9 mouse cellular contexts compared by ENCODE assay signal in the genomic region with DNA sequence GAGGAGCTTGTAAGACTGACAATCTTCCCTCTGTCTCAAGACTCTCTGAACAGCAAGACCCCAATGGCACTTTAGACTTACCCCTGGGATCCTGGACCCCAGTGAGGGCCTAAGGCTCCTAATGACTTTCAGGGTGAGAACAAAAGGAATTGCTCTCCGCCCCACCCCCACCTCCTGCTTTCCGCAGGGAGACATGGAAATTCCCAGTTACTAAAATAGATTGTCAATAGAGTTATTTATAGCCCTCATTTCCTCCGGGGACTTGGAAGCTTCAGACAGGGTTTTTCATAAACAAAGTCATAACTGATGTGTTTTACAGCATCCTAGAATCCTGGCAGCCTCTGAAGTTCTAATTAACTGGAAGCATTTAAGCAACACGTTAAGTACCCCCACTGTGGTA. TPM values are rescaled to one million over a fixed set of nuclear protein-coding genes. Genes with fewer than 3 reads are reported as not detected.
DNase-seq lines count a peak whose midpoint lies in the region; ATAC-seq lines count a peak whose summit lies in the region.
"Had no signal": no experiment of that assay in that cellular context is flagged by ENCODE, and none has a peak within 500 bp of the region (broad histone marks: within the 10 kb centered on the region; RNA-seq: fewer than 3 reads in every experiment).

No protein-coding gene starts in this region.

- H3K4me3 ChIP-seq in forebrain, embryonic 10.5 days = no peak overlapping the region
- H3K4me3 ChIP-seq in forebrain, embryonic 11.5 days (ENCODE audit: low read depth, low read length) = no peak overlapping the region
- H3K4me3 ChIP-seq in brown adipose tissue, adult 24 weeks (ENCODE audit: insufficient read depth, low read depth, low read length) = no peak overlapping the region
- no peak overlapping the region for H3K4me3 ChIP-seq in heart, embryonic 16.5 days (ENCODE audit: low read length)
- H3K4me3 ChIP-seq in limb, embryonic 13.5 days = no peak overlapping the region
- no peak overlapping the region for H3K4me3 ChIP-seq in midbrain, embryonic 11.5 days (ENCODE audit: low read depth, low read length)
- H3K4me3 ChIP-seq: embryonic facial prominence, embryonic 12.5 days had no signal

- WGBS in forebrain, embryonic 10.5 days = 29% methylated on average over 4 of the region's 4 CpGs
- WGBS in forebrain, embryonic 11.5 days = 25% methylated on average over 4 of the region's 4 CpGs
- 23% methylated on average over 4 of the region's 4 CpGs for WGBS in heart, embryonic 16.5 days
- WGBS in limb, embryonic 13.5 days = 10% methylated on average over 4 of the region's 4 CpGs
- 37% methylated on average over 4 of the region's 4 CpGs for WGBS in midbrain, embryonic 11.5 days

- H3K36me3 ChIP-seq in forebrain, embryonic 10.5 days (replicated peaks) = no peaks in the 10 kb centered on the region
- no peaks in the 10 kb centered on the region for H3K36me3 ChIP-seq in forebrain, embryonic 11.5 days (ENCODE audit: control insufficient read depth, insufficient read depth, low read length)
- H3K36me3 ChIP-seq in heart, embryonic 16.5 days (ENCODE audit: control insufficient read depth, insufficient read depth) = no peaks in the 10 kb centered on the region
- no peaks in the 10 kb centered on the region for H3K36me3 ChIP-seq in limb, embryonic 13.5 days
- no peaks in the 10 kb centered on the region for H3K36me3 ChIP-seq in midbrain, embryonic 11.5 days (ENCODE audit: control insufficient read depth, insufficient read depth, low read length)
- H3K36me3 ChIP-seq: embryonic facial prominence, embryonic 12.5 days had no signal

- DNase-seq in forebrain, embryonic 10.5 days (ENCODE audit: extremely low spot score, low spot score) = no peak
- no peak for DNase-seq in forebrain, embryonic 11.5 days (ENCODE audit: low spot score)
- no peak for DNase-seq in natural killer cell, adult 2 months (ENCODE audit: low spot score in 2 of 2)
- DNase-seq in midbrain, embryonic 11.5 days (ENCODE audit: low spot score, missing footprints) = no peak
- no peak for DNase-seq in urinary bladder, postnatal 14 days (ENCODE audit: low spot score)

- ATAC-seq in forebrain, embryonic 11.5 days (replicated peaks; ENCODE audit: low FRiP score) = no peak
- peak; percentile 35; the same call in 1 of the 2 replicates for ATAC-seq in heart, embryonic 16.5 days (replicated peaks; ENCODE audit: extremely low read depth, insufficient read depth, low FRiP score)
- no peak for ATAC-seq in limb, embryonic 13.5 days (ENCODE audit: low FRiP score, low read depth)
- no peak for ATAC-seq in midbrain, embryonic 11.5 days (ENCODE audit: low FRiP score)

- peak overlapping the region; percentile 60; the same call in 1 of the 2 replicates for H3K27ac ChIP-seq in forebrain, embryonic 10.5 days
- H3K27ac ChIP-seq in forebrain, embryonic 11.5 days (ENCODE audit: low read depth, low read length) = no peak overlapping the region
- peak overlapping the region; percentile 95 for H3K27ac ChIP-seq in brown adipose tissue, adult 24 weeks (replicated peaks; ENCODE audit: low read depth, low read length)
- H3K27ac ChIP-seq in heart, embryonic 16.5 days (ENCODE audit: low read length) = peak overlapping the region; percentile 86
- no peak overlapping the region for H3K27ac ChIP-seq in limb, embryonic 13.5 days
- no peak overlapping the region for H3K27ac ChIP-seq in midbrain, embryonic 11.5 days (ENCODE audit: low read depth, low read length)
- H3K27ac ChIP-seq: embryonic facial prominence, embryonic 12.5 days had no signal

- H3K4me1 ChIP-seq in forebrain, embryonic 10.5 days = peaks cover 15% of the 10 kb centered on the region
- no peaks in the 10 kb centered on the region for H3K4me1 ChIP-seq in forebrain, embryonic 11.5 days (replicated peaks; ENCODE audit: control insufficient read depth, insufficient read depth, low read length)
- peaks cover 34% of the 10 kb centered on the region for H3K4me1 ChIP-seq in brown adipose tissue, adult 24 weeks (ENCODE audit: control insufficient read depth, insufficient read depth, insufficient read length, low read length)
- peaks cover 42% of the 10 kb centered on the region for H3K4me1 ChIP-seq in heart, embryonic 16.5 days (ENCODE audit: control insufficient read depth, insufficient read depth, low read length)
- peaks cover 24% of the 10 kb centered on the region; the same call in 1 of the 2 replicates for H3K4me1 ChIP-seq in limb, embryonic 13.5 days
- no peaks in the 10 kb centered on the region for H3K4me1 ChIP-seq in midbrain, embryonic 11.5 days (ENCODE audit: control insufficient read depth, insufficient read depth, low read length)
- H3K4me1 ChIP-seq: embryonic facial prominence, embryonic 12.5 days had no signal

- H3K9ac ChIP-seq in forebrain, embryonic 11.5 days (ENCODE audit: low read length) = no peak overlapping the region
- H3K9ac ChIP-seq in heart, embryonic 16.5 days (ENCODE audit: low read length) = peak overlapping the region; percentile 26; the same call in 1 of the 2 replicates
- no peak overlapping the region for H3K9ac ChIP-seq in limb, embryonic 13.5 days
- no peak overlapping the region for H3K9ac ChIP-seq in midbrain, embryonic 11.5 days (ENCODE audit: low read length)
- H3K9ac ChIP-seq: embryonic facial prominence, embryonic 12.5 days had no signal

- H3K4me2 ChIP-seq in forebrain, embryonic 11.5 days (ENCODE audit: low read depth, low read length, severe bottlenecking) = no peak overlapping the region
- H3K4me2 ChIP-seq in heart, embryonic 16.5 days (ENCODE audit: low read depth, low read length) = peak overlapping the region; percentile 54
- 0 out of 2 replicates have a peak overlapping the region, but pooled peaks have one; percentile 5 for H3K4me2 ChIP-seq in limb, embryonic 13.5 days (replicated peaks)
- H3K4me2 ChIP-seq in midbrain, embryonic 11.5 days = no peak overlapping the region
- H3K4me2 ChIP-seq: embryonic facial prominence, embryonic 12.5 days had no signal

- H3K27me3 ChIP-seq in forebrain, embryonic 10.5 days (ENCODE audit: poor library complexity, severe bottlenecking) = no peaks in the 10 kb centered on the region
- no peaks in the 10 kb centered on the region for H3K27me3 ChIP-seq in forebrain, embryonic 11.5 days (ENCODE audit: control insufficient read depth, insufficient read depth, low read length)
- H3K27me3 ChIP-seq in heart, embryonic 16.5 days (ENCODE audit: control insufficient read depth, insufficient read depth, low read length) = no peaks in the 10 kb centered on the region
- H3K27me3 ChIP-seq in limb, embryonic 13.5 days = no peaks in the 10 kb centered on the region
- no peaks in the 10 kb centered on the region for H3K27me3 ChIP-seq in midbrain, embryonic 11.5 days (ENCODE audit: control insufficient read depth, insufficient read depth, low read length)
- H3K27me3 ChIP-seq: embryonic facial prominence, embryonic 12.5 days had no signal

- no peaks in the 10 kb centered on the region for H3K9me3 ChIP-seq in forebrain, embryonic 10.5 days
- H3K9me3 ChIP-seq in forebrain, embryonic 11.5 days (ENCODE audit: control insufficient read depth, low read length) = no peaks in the 10 kb centered on the region
- no peaks in the 10 kb centered on the region for H3K9me3 ChIP-seq in heart, embryonic 16.5 days (replicated peaks; ENCODE audit: control insufficient read depth, low read length)
- H3K9me3 ChIP-seq in limb, embryonic 13.5 days = no peaks in the 10 kb centered on the region
- H3K9me3 ChIP-seq in midbrain, embryonic 11.5 days (ENCODE audit: control insufficient read depth, low read length) = no peaks in the 10 kb centered on the region
- H3K9me3 ChIP-seq: embryonic facial prominence, embryonic 12.5 days had no signal

RNA-seq across cellular contexts. Expression of a gene that starts 51.4 kb away (rescaled TPM):
- polyA plus RNA-seq in forebrain, embryonic 10.5 days (2016; fragmentation: Nextera tagmentation; extraction: Ambion mirVana) = 11.7 and 11.9 TPM in 2 replicates
- 11.8 and 13.5 TPM in 2 replicates for polyA plus RNA-seq in forebrain, embryonic 11.5 days (2014; fragmentation: Nextera tagmentation; extraction: Ambion mirVana)
- polyA plus RNA-seq in brown adipose tissue, adult 24 weeks (2012; ENCODE audit: insufficient read depth, insufficient read length, missing spikeins) = 21.6 and 23.3 TPM in 2 replicates
- polyA plus RNA-seq in heart, embryonic 16.5 days (2015; fragmentation: Nextera tagmentation; extraction: Ambion mirVana) = 6.7 and 6.9 TPM in 2 replicates
- 25.5 and 25.7 TPM in 2 replicates for polyA plus RNA-seq in limb, embryonic 13.5 days (2015; fragmentation: Nextera tagmentation; extraction: Ambion mirVana)
- polyA plus RNA-seq in midbrain, embryonic 11.5 days (2014; fragmentation: Nextera tagmentation; extraction: Ambion mirVana) = 10.8 and 11.8 TPM in 2 replicates

RNA-seq across cellular contexts. Expression of a gene that starts 59.9 kb away (rescaled TPM):
- not detected in 2 replicates for polyA plus RNA-seq in forebrain, embryonic 10.5 days (2016; fragmentation: Nextera tagmentation; extraction: Ambion mirVana)
- polyA plus RNA-seq in forebrain, embryonic 11.5 days (2014; fragmentation: Nextera tagmentation; extraction: Ambion mirVana) = not detected in 2 replicates
- polyA plus RNA-seq in brown adipose tissue, adult 24 weeks (2012; ENCODE audit: insufficient read depth, insufficient read length, missing spikeins) = not detected in 2 replicates
- polyA plus RNA-seq in heart, embryonic 16.5 days (2015; fragmentation: Nextera tagmentation; extraction: Ambion mirVana) = 0.26 and 0.41 TPM in 2 replicates
- not detected in 2 replicates for polyA plus RNA-seq in limb, embryonic 13.5 days (2015; fragmentation: Nextera tagmentation; extraction: Ambion mirVana)
- polyA plus RNA-seq in midbrain, embryonic 11.5 days (2014; fragmentation: Nextera tagmentation; extraction: Ambion mirVana) = not detected in 2 replicates

Comparison
In these comparisons a context has a peak if more than half of its experiments do, and no peak if none do; other contexts are left out.
1. H3K27ac ChIP-seq: peak in forebrain, embryonic 10.5 days (single experiment), brown adipose tissue, adult 24 weeks (single experiment) and heart, embryonic 16.5 days (single experiment); none in forebrain, embryonic 11.5 days (single experiment), limb, embryonic 13.5 days (single experiment) and midbrain, embryonic 11.5 days (single experiment).
2. H3K4me2 ChIP-seq: peak in heart, embryonic 16.5 days (single experiment) and limb, embryonic 13.5 days (single experiment); none in forebrain, embryonic 11.5 days (single experiment) and midbrain, embryonic 11.5 days (single experiment).